Mouse (Mus musculus) kidney, embryonic 16.5 days (tissue): ENCODE results near the gene Rnf41. TPM values are rescaled to one million over a fixed set of nuclear protein-coding genes. Genes with fewer than 3 reads are reported as not detected.

Experiments
- ATAC-seq: fragments of 200-750 bp; cut with Nextera tagmentation; 2 replicates; pipeline ENCODE4 v1.8.0; 2017; ENCODE audit warnings: moderate TSS enrichment; ENCODE audit not compliant: low FRiP score, low TSS enrichment
- H3K27ac ChIP-seq: fragments of 300-500 bp; sonication (generic); 2 replicates; pipeline ENCODE4 v1.5.1; 2014; ENCODE audit warnings: low read length
- H3K27me3 ChIP-seq: fragments of 300-500 bp; sonication (generic); 2 replicates; pipeline ENCODE4 v1.6.1; 2014; ENCODE audit warnings: low read length, control low read depth, mixed read lengths; ENCODE audit not compliant: insufficient read depth
- H3K36me3 ChIP-seq: fragments of 300-500 bp; sonication (generic); 2 replicates; pipeline ENCODE4 v1.6.1; 2014; ENCODE audit warnings: low read length, control low read depth, mixed read lengths; ENCODE audit not compliant: insufficient read depth
- H3K4me1 ChIP-seq: fragments of 300-500 bp; sonication (generic); 2 replicates; pipeline ENCODE4 v1.6.1; 2014; ENCODE audit warnings: low read length, control low read depth, mixed read lengths; ENCODE audit not compliant: insufficient read depth
- H3K4me2 ChIP-seq: fragments of 300-500 bp; sonication (generic); replicated peaks from 2 replicates; pipeline ENCODE4 v1.6.1; 2014; ENCODE audit warnings: low read depth, low read length
- H3K4me3 ChIP-seq: fragments of 300-500 bp; sonication (generic); 2 replicates; pipeline ENCODE4 v1.5.1; 2014; ENCODE audit warnings: mild to moderate bottlenecking, low read length
- H3K9ac ChIP-seq: fragments of 300-500 bp; sonication (generic); replicated peaks from 2 replicates; pipeline ENCODE4 v1.6.1; 2014; ENCODE audit warnings: low read length
- H3K9me3 ChIP-seq: fragments of 300-500 bp; sonication (generic); 2 replicates; pipeline ENCODE4 v1.6.1; 2016; ENCODE audit warnings: low read length, control low read depth
- WGBS: fragments of 180-500 bp; shearing (Covaris S2); extraction: QIAGEN DNeasy Blood & Tissue Kit; methylation state at CpG from one replicate; pipeline ENCODE4 v1.1.7; 2014; 5-methylcytosine and 5-hydroxymethylcytosine counted together
- microRNA-seq: library from miRNA; unstranded; fragments of <30 nt; microRNA quantifications from one replicate; pipeline ENCODE4, GENCODE M21; 2016
- polyA plus RNA-seq: library from polyadenylated mRNA; unstranded; fragments of >200 nt; fragmentation: Nextera tagmentation; extraction: Ambion mirVana; gene quantifications from 2 replicates; pipeline ENCODE4 v1.2.1, GENCODE M21; 2015

Gene Rnf41
- polyA plus RNA-seq, 1 experiment from 2014 or later: 52.6 TPM

GRCm38 (mm10) chr10:128488776-128489175 lies 77.3 kb downstream of the Rnf41 start:
- 74% methylated on average over 4 of the region's 4 CpGs for WGBS
- Histone ChIP-seq H3K36me3 (peaks cover 63% of the 10 kb centered on the region), H3K4me1 (peaks cover 30% of the 10 kb centered on the region), H3K27ac (0 out of 2 replicates have a peak overlapping the region, but pooled peaks have one; percentile 13), H3K4me2 (no peak overlapping the region), H3K9ac (no peak overlapping the region), H3K4me3 (no peak overlapping the region), H3K27me3 (no peaks in the 10 kb centered on the region), H3K9me3 (no peaks in the 10 kb centered on the region)
- no peak for ATAC-seq

- Histone ChIP-seq H3K27ac (peak overlapping the region; percentile 98; the same call in 1 of the 2 replicates), H3K4me2 (no peak overlapping the region), H3K9me3 (no peaks in the 10 kb centered on the region), H3K27me3 (no peaks in the 10 kb centered on the region), H3K36me3 (peaks cover 57% of the 10 kb centered on the region), H3K4me1 (peaks cover 30% of the 10 kb centered on the region), H3K4me3 (no peak overlapping the region), H3K9ac (no peak overlapping the region)
- no peak for ATAC-seq
- WGBS: 64% methylated on average over 5 of the region's 5 CpGs
Observed at GRCm38 (mm10) chr10:128489380-128489779, 77.9 kb downstream of the Rnf41 start.

- ATAC-seq: no peak
- Histone ChIP-seq H3K9ac (no peak overlapping the region), H3K27ac (peak overlapping the region; percentile 98), H3K4me3 (no peak overlapping the region; the same call in 1 of the 2 replicates), H3K9me3 (no peaks in the 10 kb centered on the region), H3K4me1 (peaks cover 33% of the 10 kb centered on the region), H3K27me3 (no peaks in the 10 kb centered on the region), H3K36me3 (peaks cover 55% of the 10 kb centered on the region), H3K4me2 (no peak overlapping the region)
- WGBS: 61% methylated on average over 4 of the region's 4 CpGs
Observed at GRCm38 (mm10) chr10:128489785-128490184, 78.3 kb downstream of the Rnf41 start.

GRCm38 (mm10) chr10:128490232-128490631 lies 78.8 kb downstream of the Rnf41 start:
- Histone ChIP-seq H3K27ac (peak overlapping the region; percentile 98), H3K4me3 (no peak overlapping the region; the same call in 1 of the 2 replicates), H3K4me2 (no peak overlapping the region), H3K9me3 (no peaks in the 10 kb centered on the region), H3K4me1 (peaks cover 38% of the 10 kb centered on the region), H3K9ac (no peak overlapping the region), H3K27me3 (no peaks in the 10 kb centered on the region), H3K36me3 (peaks cover 54% of the 10 kb centered on the region)
- ATAC-seq: no peak
- WGBS: 59% methylated on average over 5 of the region's 5 CpGs

- WGBS: 43% methylated on average over 5 of the region's 5 CpGs
- peaks cover 47% of the 10 kb centered on the region for H3K36me3 ChIP-seq
- H3K27ac ChIP-seq: peak overlapping the region; percentile 98; the same call in 1 of the 2 replicates
- H3K9me3 ChIP-seq: no peaks in the 10 kb centered on the region
- H3K4me2 ChIP-seq: peak overlapping the region; percentile 64
- H3K9ac ChIP-seq: peak overlapping the region; percentile 88; the same call in 1 of the 2 replicates
- no peaks in the 10 kb centered on the region for H3K27me3 ChIP-seq
- ATAC-seq: no peak
- H3K4me1 ChIP-seq: peaks cover 39% of the 10 kb centered on the region
- H3K4me3 ChIP-seq: no peak overlapping the region; the same call in 1 of the 2 replicates
Observed at GRCm38 (mm10) chr10:128490912-128491311, 79.5 kb downstream of the Rnf41 start.

Small RNAs within 50 kb of the gene (microRNA-seq; reads per million reads assigned to microRNA genes)
- not detected for gene Gm25361
- gene Gm26308: not detected
- not detected for gene Mir6914
- gene Mir6915: 0.95 reads per million
- 0.47 reads per million for gene Mir8105

Other genes with a start within 250 kb of the Rnf41 start
- gene Rbms2, start 231.4 kb upstream of the Rnf41 start, polyA plus RNA-seq: 39.8 and 43.6 TPM in 2 replicates
- 1.1 and 1.3 TPM in 2 replicates for gene Gls2, start 217.2 kb upstream of the Rnf41 start, polyA plus RNA-seq
- 34.2 and 38.6 TPM in 2 replicates for gene Spryd4, start 199.8 kb upstream of the Rnf41 start, polyA plus RNA-seq
- gene Mip, start 185.8 kb upstream of the Rnf41 start, polyA plus RNA-seq: not detected in 2 replicates
- gene Timeless, start 179.6 kb upstream of the Rnf41 start, polyA plus RNA-seq: 64.5 and 68.2 TPM in 2 replicates
- 0.39 and 0.66 TPM in 2 replicates for gene Apon, start 157.6 kb upstream of the Rnf41 start, polyA plus RNA-seq
- 0.62 and 0.69 TPM in 2 replicates for gene Apof, start 143.0 kb upstream of the Rnf41 start, polyA plus RNA-seq
- gene Stat2, start 141.1 kb upstream of the Rnf41 start, polyA plus RNA-seq: 12.9 and 14.9 TPM in 2 replicates
- 0.15 and 0.35 TPM in 2 replicates for gene Il23a, start 112.9 kb upstream of the Rnf41 start, polyA plus RNA-seq
- 42.0 and 45.0 TPM in 2 replicates for gene Pan2, start 108.3 kb upstream of the Rnf41 start, polyA plus RNA-seq
- 343 and 370 TPM in 2 replicates for gene Cnpy2, start 89.2 kb upstream of the Rnf41 start, polyA plus RNA-seq
- 238 and 244 TPM in 2 replicates for gene Cs, start 73.9 kb upstream of the Rnf41 start, polyA plus RNA-seq
- 4.1 and 10.9 TPM in 2 replicates for gene Coq10a, start 42.7 kb upstream of the Rnf41 start, polyA plus RNA-seq
- 11.9 and 12.8 TPM in 2 replicates for gene Ankrd52, start 34.5 kb upstream of the Rnf41 start, polyA plus RNA-seq
- gene Slc39a5, start 10.4 kb upstream of the Rnf41 start, polyA plus RNA-seq: 69.0 and 75.1 TPM in 2 replicates
- 81.7 and 94.8 TPM in 2 replicates for gene Nabp2, start 165 bp upstream of the Rnf41 start, polyA plus RNA-seq
- 64.5 and 75.9 TPM in 2 replicates for gene Smarcc2, start 47.6 kb downstream of the Rnf41 start, polyA plus RNA-seq
- gene Myl6, start 82.5 kb downstream of the Rnf41 start, polyA plus RNA-seq: 1,255 and 1,413 TPM in 2 replicates
- gene Myl6b, start 87.0 kb downstream of the Rnf41 start, polyA plus RNA-seq: 4.2 and 5.7 TPM in 2 replicates
- 23.2 and 24.2 TPM in 2 replicates for gene Esyt1, start 114.2 kb downstream of the Rnf41 start, polyA plus RNA-seq
- gene Zc3h10, start 136.1 kb downstream of the Rnf41 start, polyA plus RNA-seq: 16.2 and 16.6 TPM in 2 replicates
- gene Rpl41, start 137.6 kb downstream of the Rnf41 start, polyA plus RNA-seq: 3,659 and 3,733 TPM in 2 replicates
- 200 and 203 TPM in 2 replicates for gene Pa2g4, start 154.3 kb downstream of the Rnf41 start, polyA plus RNA-seq
- gene Erbb3, start 178.0 kb downstream of the Rnf41 start, polyA plus RNA-seq: 11.5 and 12.8 TPM in 2 replicates
- gene Rps26, start 215.1 kb downstream of the Rnf41 start, polyA plus RNA-seq: 628 and 640 TPM in 2 replicates
- 1.4 and 2.0 TPM in 2 replicates for gene Ikzf4, start 234.3 kb downstream of the Rnf41 start, polyA plus RNA-seq